Mouse (Mus musculus) heart, embryonic 16.5 days (tissue): ENCODE data around the gene Gm13278. TPM values are rescaled to one million over a fixed set of nuclear protein-coding genes. Genes with fewer than 3 reads are reported as not detected.
"Not testable (repeated sequence)": the region's sequence is repeated elsewhere in the genome, so short reads cannot be mapped to it uniquely, and the experiment has no call there.

ENCODE experiments used
- ATAC-seq: fragments of 200-750 bp; cut with Nextera tagmentation; replicated peaks from 2 replicates; pipeline ENCODE4 v1.8.0; 2017; ENCODE audit warnings: moderate number of reproducible peaks; ENCODE audit not compliant: insufficient read depth, low FRiP score; ENCODE audit errors: extremely low read depth
- H3K27ac ChIP-seq: fragments of 300-500 bp; sonication (generic); 2 replicates; pipeline ENCODE4 v1.5.1; 2014; ENCODE audit warnings: mild to moderate bottlenecking, low read length, control low read depth, moderate library complexity
- H3K27me3 ChIP-seq: fragments of 300-500 bp; sonication (generic); 2 replicates; pipeline ENCODE4 v1.6.1; 2014; ENCODE audit warnings: low read length, mixed read lengths; ENCODE audit not compliant: control insufficient read depth, insufficient read depth
- H3K36me3 ChIP-seq: fragments of 300-500 bp; sonication (generic); 2 replicates; pipeline ENCODE4 v1.6.1; 2014; ENCODE audit not compliant: control insufficient read depth, insufficient read depth
- H3K4me1 ChIP-seq: fragments of 300-500 bp; sonication (generic); 2 replicates; pipeline ENCODE4 v1.6.1; 2014; ENCODE audit warnings: low read length, mixed read lengths; ENCODE audit not compliant: control insufficient read depth, insufficient read depth
- H3K4me2 ChIP-seq: fragments of 300-500 bp; sonication (generic); 2 replicates; pipeline ENCODE4 v1.6.1; 2014; ENCODE audit warnings: low read depth, mild to moderate bottlenecking, control low read depth, low read length
- H3K4me3 ChIP-seq: fragments of 300-500 bp; sonication (generic); 2 replicates; pipeline ENCODE4 v1.5.1; 2014; ENCODE audit warnings: mild to moderate bottlenecking, control low read depth, low read length
- H3K9ac ChIP-seq: fragments of 300-500 bp; sonication (generic); 2 replicates; pipeline ENCODE4 v1.6.1; 2014; ENCODE audit warnings: low read length, control low read depth
- H3K9me3 ChIP-seq: fragments of 300-500 bp; sonication (generic); replicated peaks from 2 replicates; pipeline ENCODE4 v1.6.1; 2016; ENCODE audit warnings: low read length; ENCODE audit not compliant: control insufficient read depth
- WGBS: fragments of 180-500 bp; shearing (Covaris S2); extraction: QIAGEN DNeasy Blood & Tissue Kit; methylation state at CpG from one replicate; pipeline ENCODE4 v1.1.7; 2014; 5-methylcytosine and 5-hydroxymethylcytosine counted together
- polyA plus RNA-seq: library from polyadenylated mRNA; unstranded; fragments of >200 nt; fragmentation: Nextera tagmentation; extraction: Ambion mirVana; gene quantifications from 2 replicates; pipeline ENCODE4 v1.2.1, GENCODE M21; 2015

The Gm13278 gene
- polyA plus RNA-seq: not detected in 2 replicates

GRCm38 (mm10) chr4:88791250-88791649 is at the start of gene Gm13278:
Gene Gm13278, plus strand, starts transcription at chr4:88791550.
- not testable (repeated sequence) for H3K27ac ChIP-seq, H3K27me3 ChIP-seq, H3K4me1 ChIP-seq, ATAC-seq, H3K4me2 ChIP-seq, H3K9me3 ChIP-seq, H3K4me3 ChIP-seq, H3K9ac ChIP-seq, H3K36me3 ChIP-seq
- WGBS: no CpG with 5 or more reads among the region's 28 CpGs

GRCm38 (mm10) chr4:88742771-88743371 is 48.5 kb upstream of the Gm13278 start:
- Histone ChIP-seq H3K27me3 (no peaks in the 10 kb centered on the region), H3K9me3 (no peaks in the 10 kb centered on the region), H3K4me3 (no peak overlapping the region), H3K4me2 (no peak overlapping the region), H3K27ac (no peak overlapping the region), H3K36me3 (no peaks in the 10 kb centered on the region), H3K4me1 (0 out of 2 replicates have a peak, but pooled peaks cover under 1% of the 10 kb centered on the region), H3K9ac (no peak overlapping the region)
- no peak for ATAC-seq
- 60% methylated on average over 7 of the region's 7 CpGs for WGBS

GRCm38 (mm10) chr4:88744207-88744606 is 47.1 kb upstream of the Gm13278 start:
- Histone ChIP-seq H3K4me1 (no peaks in the 10 kb centered on the region), H3K27me3 (no peaks in the 10 kb centered on the region), H3K36me3 (no peaks in the 10 kb centered on the region), H3K4me2 (no peak overlapping the region), H3K9me3 (no peaks in the 10 kb centered on the region), H3K4me3 (no peak overlapping the region), H3K27ac (no peak overlapping the region), H3K9ac (no peak overlapping the region)
- WGBS: 66% methylated on average over 3 of the region's 3 CpGs
- no peak for ATAC-seq

GRCm38 (mm10) chr4:88749926-88750325 is 41.4 kb upstream of the Gm13278 start:
- no peak overlapping the region for H3K4me2 ChIP-seq
- H3K27ac ChIP-seq: no peak overlapping the region
- no peak overlapping the region for H3K9ac ChIP-seq
- H3K9me3 ChIP-seq: no peaks in the 10 kb centered on the region
- H3K27me3 ChIP-seq: no peaks in the 10 kb centered on the region
- no peaks in the 10 kb centered on the region for H3K4me1 ChIP-seq
- ATAC-seq: no peak
- WGBS: 56% methylated on average over 6 of the region's 6 CpGs
- H3K36me3 ChIP-seq: no peaks in the 10 kb centered on the region
- H3K4me3 ChIP-seq: no peak overlapping the region

- ATAC-seq, H3K4me2 ChIP-seq, H3K27me3 ChIP-seq, H3K4me1 ChIP-seq, H3K4me3 ChIP-seq, H3K36me3 ChIP-seq, H3K9ac ChIP-seq, H3K9me3 ChIP-seq, H3K27ac ChIP-seq: not testable (repeated sequence)
- 58% methylated on average over 14 of the region's 15 CpGs for WGBS
Measured at GRCm38 (mm10) chr4:88754818-88755340, 36.5 kb upstream of the Gm13278 start, which contains the start of gene Gm13271. Gene Gm13271, plus strand, starts transcription at chr4:88754868.

GRCm38 (mm10) chr4:88756581-88757513 is 34.5 kb upstream of the Gm13278 start:
- 9% methylated on average over 28 of the region's 31 CpGs for WGBS
- peak overlapping the region; percentile 83 for H3K9ac ChIP-seq
- H3K4me2 ChIP-seq: peak overlapping the region; percentile 76
- peak overlapping the region; percentile 97 for H3K27ac ChIP-seq
- not testable (repeated sequence) for ATAC-seq, H3K27me3 ChIP-seq, H3K9me3 ChIP-seq, H3K4me1 ChIP-seq, H3K36me3 ChIP-seq
- peak overlapping the region; percentile 70 for H3K4me3 ChIP-seq

GRCm38 (mm10) chr4:88757628-88758031 is 33.7 kb upstream of the Gm13278 start:
- Histone ChIP-seq H3K27ac (peak overlapping the region; percentile 97), H3K4me3 (peak overlapping the region; percentile 70), H3K4me2 (peak overlapping the region; percentile 76), H3K9ac (peak overlapping the region; percentile 83)
- not testable (repeated sequence) for H3K27me3 ChIP-seq, H3K4me1 ChIP-seq, H3K9me3 ChIP-seq, H3K36me3 ChIP-seq
- WGBS: 0% methylated on average over 15 of the region's 21 CpGs
- peak; percentile 100 for ATAC-seq

GRCm38 (mm10) chr4:88758751-88759150 is 32.6 kb upstream of the Gm13278 start:
- H3K36me3 ChIP-seq, H3K9me3 ChIP-seq, ATAC-seq, H3K4me2 ChIP-seq, H3K4me1 ChIP-seq, H3K4me3 ChIP-seq, H3K27me3 ChIP-seq, H3K27ac ChIP-seq, H3K9ac ChIP-seq: not testable (repeated sequence)
- 84% methylated on average over 8 of the region's 9 CpGs for WGBS
